Mouse (Mus musculus): ENCODE measurements at regions not wholly inside any gene's neighbourhood (a gene's known extent, or its start where the extent isn't known, plus 50 kb on each side); places are given as distances from the start of the nearest gene placed in this dataset.

GRCm38 (mm10) chr1:184622462-184622861, 110.0 kb downstream of the Hlx start:
- TF ChIP-seq EP300 (IDR thresholded peaks at IDR 0.05; ENCODE audit: low read depth) (no peak), CTCF (IDR thresholded peaks at IDR 0.05; ENCODE audit: low read depth) (no peak)

Data from liver, embryonic 14.5 days (tissue).